Mouse (Mus musculus) MEL (cell line): ENCODE measurements around the gene Neurl4.

Experiments
- CTCF ChIP-seq, 3 experiments: IDR thresholded peaks in 2 of 3; conservative IDR thresholded peaks in 1 of 3; 2 replicates each; pipeline ENCODE4 v1.5.1; 2011 to 2012; ENCODE audit warnings: low read length in 3 of 3, low read depth in 2 of 3, mild to moderate bottlenecking in 2 of 3, improper control_type of control experiment in 1 of 3, inconsistent platforms in 1 of 3, mixed read lengths in 1 of 3, moderate library complexity in 1 of 3; ENCODE audit not compliant: control insufficient read depth in 1 of 3, insufficient read depth in 1 of 3, poor library complexity in 1 of 3, severe bottlenecking in 1 of 3
- E2F4 ChIP-seq: IDR thresholded peaks from 2 replicates; pipeline ENCODE4 v1.6.1; 2011; ENCODE audit warnings: low read depth, low read length, improper control_type of control experiment, borderline replicate concordance
- EP300 ChIP-seq, 2 experiments: IDR thresholded peaks; 2 replicates each; pipeline ENCODE4 v1.6.1; 2011; ENCODE audit warnings: improper control_type of control experiment in 2 of 2, low read length in 2 of 2, low read depth in 1 of 2, mild to moderate bottlenecking in 1 of 2
- HCFC1 ChIP-seq: IDR thresholded peaks from 2 replicates; pipeline ENCODE4 v1.6.1; 2012; ENCODE audit warnings: low read depth, mild to moderate bottlenecking, inconsistent platforms, low read length, improper control_type of control experiment, moderate library complexity
- MAFK ChIP-seq: IDR thresholded peaks from 2 replicates; pipeline ENCODE4 v1.6.1; 2011; ENCODE audit warnings: low read depth, mild to moderate bottlenecking, low read length, improper control_type of control experiment, borderline replicate concordance
- POLR2A ChIP-seq, 2 experiments: IDR thresholded peaks; 2 replicates each; pipeline ENCODE4 v1.6.1; 2011 to 2012; ENCODE audit warnings: low read length in 2 of 2, mild to moderate bottlenecking in 2 of 2, control low read depth in 1 of 2, improper control_type of control experiment in 1 of 2, low read depth in 1 of 2, moderate library complexity in 1 of 2; ENCODE audit not compliant: control insufficient read depth in 1 of 2, insufficient read depth in 1 of 2, poor library complexity in 1 of 2
- SIN3A ChIP-seq: IDR thresholded peaks from 2 replicates; pipeline ENCODE4 v1.6.1; 2012; ENCODE audit warnings: low read length, improper control_type of control experiment, inconsistent platforms
- TCF12 ChIP-seq: IDR thresholded peaks from 2 replicates; pipeline ENCODE4 v1.6.1; 2014; ENCODE audit warnings: low read depth, mild to moderate bottlenecking, inconsistent platforms, low read length, improper control_type of control experiment, moderate library complexity
- UBTF ChIP-seq: IDR thresholded peaks from 2 replicates; pipeline ENCODE4 v1.6.1; 2012; ENCODE audit warnings: low read depth, mild to moderate bottlenecking, inconsistent platforms, low read length, improper control_type of control experiment, moderate library complexity, borderline replicate concordance; ENCODE audit not compliant: insufficient read depth

DNA sequence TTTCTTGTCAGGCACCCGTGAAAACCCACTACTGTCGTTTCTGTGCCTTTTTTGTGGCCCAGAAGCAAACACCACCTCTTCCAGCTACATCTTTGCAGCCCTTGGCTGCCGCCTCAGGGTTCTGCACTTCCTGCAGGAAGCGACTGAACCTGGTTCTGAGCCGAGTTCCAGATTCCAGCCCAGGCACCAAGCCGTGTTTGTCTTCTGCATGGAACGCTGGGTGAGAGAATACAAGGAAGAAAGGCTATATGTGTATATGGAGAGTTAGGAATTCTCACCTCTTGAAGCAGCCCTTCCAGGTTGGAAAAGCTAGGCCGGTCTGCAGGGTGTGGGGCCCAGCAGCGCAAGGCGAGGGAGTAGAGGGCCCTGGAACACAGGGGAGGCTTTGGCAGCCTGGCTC lies 46.2 kb upstream of the Neurl4 start:
- TF ChIP-seq POLR2A (IDR thresholded peaks at IDR 0.05; ENCODE audit: control insufficient read depth in 1 of 2, insufficient read depth in 1 of 2, low read depth in 1 of 2, low read length in 2 of 2, poor library complexity in 1 of 2) (no peak), CTCF (IDR thresholded peaks at IDR 0.05 in 2 of 3, conservative IDR thresholded peaks at IDR 0.05 in 1 of 3; ENCODE audit: control insufficient read depth in 1 of 3, insufficient read depth in 1 of 3, low read depth in 2 of 3, low read length in 3 of 3, poor library complexity in 1 of 3, severe bottlenecking in 1 of 3) (no peak), TCF12 (no peak), UBTF (no peak), MAFK (no peak), EP300 (IDR thresholded peaks at IDR 0.05; ENCODE audit: low read depth in 1 of 2, low read length in 2 of 2) (no peak), HCFC1 (no peak), SIN3A (no peak), E2F4 (no peak)
